Mouse (Mus musculus) megakaryocyte progenitor cell, adult 5-6 weeks (primary cell): Measurements from ENCODE around the gene Zfp148. TPM values are rescaled to one million over a fixed set of nuclear protein-coding genes. Genes with fewer than 3 reads are reported as not detected.

ENCODE experiments used
- ATAC-seq: replicated peaks from 2 replicates; pipeline ENCODE4 v1.8.0; 2016; ENCODE audit warnings: mild to moderate bottlenecking, moderate TSS enrichment, inconsistent platforms; ENCODE audit not compliant: poor library complexity
- total RNA-seq, 2 experiments: library from RNA; stranded (forward) in 1 of 2; stranded (reverse) in 1 of 2; fragments of 157-497, 149-512 nt in 1 of 2; fragments of 200-1000 nt in 1 of 2; gene quantifications; 2 replicates each; pipeline versions ENCODE4 v1.2.3 to v1.2.4; 2015 to 2017

Zfp148 gene
- total RNA-seq (2015): 67.0 and 73.5 TPM in 2 replicates
- 29.4 and 30.3 TPM in 2 replicates for total RNA-seq (2017)

- ATAC-seq: peak; percentile 94
Observed at GRCm38 (mm10) chr16:33379944-33380881, at the start of gene Zfp148. Gene Zfp148 (plus strand): TSS chr16:33380836.

- ATAC-seq: no peak
Observed at GRCm38 (mm10) chr16:33333015-33333414, 47.6 kb upstream of the Zfp148 start.

GRCm38 (mm10) chr16:33337177-33337576, 43.5 kb upstream of the Zfp148 start:
- ATAC-seq: peak; percentile 85

GRCm38 (mm10) chr16:33337681-33338080, 43.0 kb upstream of the Zfp148 start:
- ATAC-seq: no peak

- no peak for ATAC-seq
Observed at GRCm38 (mm10) chr16:33338492-33338891, 42.1 kb upstream of the Zfp148 start.

GRCm38 (mm10) chr16:33339476-33339875, 41.2 kb upstream of the Zfp148 start:
- ATAC-seq: no peak

GRCm38 (mm10) chr16:33342356-33342755, 38.3 kb upstream of the Zfp148 start:
- no peak for ATAC-seq

- ATAC-seq: no peak
Observed at GRCm38 (mm10) chr16:33343106-33343505, 37.5 kb upstream of the Zfp148 start.

GRCm38 (mm10) chr16:33343601-33344000, 37.0 kb upstream of the Zfp148 start:
- peak; percentile 55 for ATAC-seq

GRCm38 (mm10) chr16:33344379-33344778, 36.3 kb upstream of the Zfp148 start:
- no peak for ATAC-seq

GRCm38 (mm10) chr16:33344875-33345274, 35.8 kb upstream of the Zfp148 start:
- no peak for ATAC-seq

GRCm38 (mm10) chr16:33346376-33346775, 34.3 kb upstream of the Zfp148 start:
- no peak for ATAC-seq

- ATAC-seq: no peak
Observed at GRCm38 (mm10) chr16:33347134-33347533, 33.5 kb upstream of the Zfp148 start.

GRCm38 (mm10) chr16:33357805-33358204, 22.8 kb upstream of the Zfp148 start:
- no peak for ATAC-seq

GRCm38 (mm10) chr16:33365772-33366171, 14.9 kb upstream of the Zfp148 start:
- no peak for ATAC-seq

GRCm38 (mm10) chr16:33368632-33369031, 12.0 kb upstream of the Zfp148 start:
- no peak for ATAC-seq

GRCm38 (mm10) chr16:33370836-33371235, 9.8 kb upstream of the Zfp148 start:
- ATAC-seq: no peak

GRCm38 (mm10) chr16:33372611-33373010, 8.0 kb upstream of the Zfp148 start:
- ATAC-seq: no peak

- ATAC-seq: no peak
Observed at GRCm38 (mm10) chr16:33373326-33373725, 7.3 kb upstream of the Zfp148 start.

GRCm38 (mm10) chr16:33376266-33376665, 4.4 kb upstream of the Zfp148 start:
- ATAC-seq: no peak

GRCm38 (mm10) chr16:33379219-33379943, 1.3 kb upstream of the Zfp148 start:
- ATAC-seq: no peak
